Mouse (Mus musculus) MEL (cell line): ENCODE results near the gene Metrn. TPM values are rescaled to one million over a fixed set of nuclear protein-coding genes. Genes with fewer than 3 reads are reported as not detected.
A peak's percentile ranks its signal among the peaks of the same experiment; 100 is the strongest.

Experiments used
- DNase-seq: peaks from one replicate; pipeline ENCODE4 v3.0.0; 2011; ENCODE audit warnings: low read depth, low spot score
- H3K27ac ChIP-seq: 2 replicates; pipeline ENCODE4 v1.5.1; 2012; ENCODE audit warnings: low read depth, mild to moderate bottlenecking, control low read depth, low read length, moderate library complexity; ENCODE audit not compliant: control insufficient read depth
- H3K27me3 ChIP-seq, 2 experiments: fragments of 150-350 bp in 1 of 2; sonication (generic) in 1 of 2; 2 replicates each; pipeline ENCODE4 v1.6.1; 2012; ENCODE audit warnings: low read length in 2 of 2, mild to moderate bottlenecking in 2 of 2, improper control_type of control experiment in 1 of 2, moderate library complexity in 1 of 2; ENCODE audit not compliant: insufficient read depth in 2 of 2, control insufficient read depth in 1 of 2
- H3K36me3 ChIP-seq, 2 experiments: 2 replicates each; pipeline ENCODE4 v1.6.1; 2012 to 2014; ENCODE audit warnings: low read length in 2 of 2, improper control_type of control experiment in 1 of 2, inconsistent platforms in 1 of 2, mild to moderate bottlenecking in 1 of 2; ENCODE audit not compliant: insufficient read depth in 2 of 2, control insufficient read depth in 1 of 2
- H3K4me1 ChIP-seq, 2 experiments: fragments of 150-350 bp in 1 of 2; sonication (generic) in 1 of 2; 2 replicates each; pipeline ENCODE4 v1.6.1; 2012; ENCODE audit warnings: low read length in 2 of 2, improper control_type of control experiment in 1 of 2, mild to moderate bottlenecking in 1 of 2; ENCODE audit not compliant: insufficient read depth in 2 of 2, control insufficient read depth in 1 of 2
- H3K4me3 ChIP-seq, 2 experiments: fragments of 150-350 bp in 1 of 2; sonication (generic) in 1 of 2; 2 replicates each; pipeline ENCODE4 v1.5.1; 2012; ENCODE audit warnings: low read depth in 2 of 2, low read length in 2 of 2, mild to moderate bottlenecking in 2 of 2, moderate library complexity in 2 of 2, control low read depth in 1 of 2, improper control_type of control experiment in 1 of 2; ENCODE audit not compliant: control insufficient read depth in 1 of 2, insufficient read depth in 1 of 2
- H3K79me2 ChIP-seq: 2 replicates; pipeline ENCODE4 v1.6.1; 2012; ENCODE audit warnings: mild to moderate bottlenecking, low read length, moderate library complexity; ENCODE audit not compliant: control insufficient read depth, poor library complexity, insufficient read depth
- H3K9ac ChIP-seq: 2 replicates; pipeline ENCODE4 v1.6.1; 2012; ENCODE audit warnings: low read depth, mild to moderate bottlenecking, control low read depth, low read length, moderate library complexity; ENCODE audit not compliant: control insufficient read depth, poor library complexity, severe bottlenecking
- H3K9me3 ChIP-seq: fragments of 150-350 bp; sonication (generic); replicated peaks from 2 replicates; pipeline ENCODE4 v1.6.1; 2012; ENCODE audit warnings: mild to moderate bottlenecking, low read length, improper control_type of control experiment, moderate library complexity; ENCODE audit not compliant: insufficient read depth
- BHLHE40 ChIP-seq: IDR thresholded peaks from 2 replicates; pipeline ENCODE4 v1.6.1; 2012; ENCODE audit warnings: low read depth, mild to moderate bottlenecking, inconsistent platforms, low read length, improper control_type of control experiment, borderline replicate concordance
- CHD1 ChIP-seq: IDR thresholded peaks from 2 replicates; pipeline ENCODE4 v1.6.1; 2012; ENCODE audit warnings: low read depth, mild to moderate bottlenecking, inconsistent platforms, low read length, improper control_type of control experiment
- CTCF ChIP-seq, 3 experiments: IDR thresholded peaks in 2 of 3; conservative IDR thresholded peaks in 1 of 3; 2 replicates each; pipeline ENCODE4 v1.5.1; 2011 to 2012; ENCODE audit warnings: low read length in 3 of 3, low read depth in 2 of 3, mild to moderate bottlenecking in 2 of 3, improper control_type of control experiment in 1 of 3, inconsistent platforms in 1 of 3, mixed read lengths in 1 of 3, moderate library complexity in 1 of 3; ENCODE audit not compliant: control insufficient read depth in 1 of 3, insufficient read depth in 1 of 3, poor library complexity in 1 of 3, severe bottlenecking in 1 of 3
- E2F4 ChIP-seq: IDR thresholded peaks from 2 replicates; pipeline ENCODE4 v1.6.1; 2011; ENCODE audit warnings: low read depth, low read length, improper control_type of control experiment, borderline replicate concordance
- EP300 ChIP-seq, 2 experiments: IDR thresholded peaks; 2 replicates each; pipeline ENCODE4 v1.6.1; 2011; ENCODE audit warnings: improper control_type of control experiment in 2 of 2, low read length in 2 of 2, low read depth in 1 of 2, mild to moderate bottlenecking in 1 of 2
- GATA1 ChIP-seq: IDR thresholded peaks from 2 replicates; pipeline ENCODE4 v1.6.1; 2011; ENCODE audit warnings: low read depth, low read length, improper control_type of control experiment
- MAZ ChIP-seq: IDR thresholded peaks from 2 replicates; pipeline ENCODE4 v1.6.1; 2012; ENCODE audit warnings: low read depth, mild to moderate bottlenecking, inconsistent platforms, low read length, improper control_type of control experiment
- MYC ChIP-seq: IDR thresholded peaks from 2 replicates; pipeline ENCODE4 v1.6.1; 2011; ENCODE audit warnings: low read depth, mild to moderate bottlenecking, low read length, improper control_type of control experiment, moderate library complexity
- NRF1 ChIP-seq: IDR thresholded peaks from 2 replicates; pipeline ENCODE4 v1.6.1; 2014; ENCODE audit warnings: low read depth, mild to moderate bottlenecking, inconsistent platforms, low read length, improper control_type of control experiment, moderate library complexity; ENCODE audit not compliant: poor library complexity, insufficient read depth, severe bottlenecking
- POLR2A ChIP-seq, 2 experiments: IDR thresholded peaks; 2 replicates each; pipeline ENCODE4 v1.6.1; 2011 to 2012; ENCODE audit warnings: low read length in 2 of 2, mild to moderate bottlenecking in 2 of 2, control low read depth in 1 of 2, improper control_type of control experiment in 1 of 2, low read depth in 1 of 2, moderate library complexity in 1 of 2; ENCODE audit not compliant: control insufficient read depth in 1 of 2, insufficient read depth in 1 of 2, poor library complexity in 1 of 2
- POLR2AphosphoS2 ChIP-seq: IDR thresholded peaks from 2 replicates; pipeline ENCODE4 v1.6.1; 2011; ENCODE audit warnings: low read length, improper control_type of control experiment
- POLR2AphosphoS5 ChIP-seq: IDR thresholded peaks from 2 replicates; pipeline ENCODE4 v1.6.1; 2012; ENCODE audit warnings: low read depth, borderline replicate concordance, mild to moderate bottlenecking, inconsistent platforms, low read length, moderate library complexity, mixed read lengths
- SIN3A ChIP-seq: IDR thresholded peaks from 2 replicates; pipeline ENCODE4 v1.6.1; 2012; ENCODE audit warnings: low read length, improper control_type of control experiment, inconsistent platforms
- SMC3 ChIP-seq: IDR thresholded peaks from 2 replicates; pipeline ENCODE4 v1.6.1; 2011; ENCODE audit warnings: low read depth, low read length, improper control_type of control experiment
- TBP ChIP-seq: IDR thresholded peaks from 2 replicates; pipeline ENCODE4 v1.8.0; 2011; ENCODE audit warnings: low read depth, low read length, improper control_type of control experiment
- TCF12 ChIP-seq: IDR thresholded peaks from 2 replicates; pipeline ENCODE4 v1.6.1; 2014; ENCODE audit warnings: low read depth, mild to moderate bottlenecking, inconsistent platforms, low read length, improper control_type of control experiment, moderate library complexity
- USF1 ChIP-seq: IDR thresholded peaks from 2 replicates; pipeline ENCODE4 v1.6.1; 2014; ENCODE audit warnings: low read depth, mild to moderate bottlenecking, inconsistent platforms, low read length, improper control_type of control experiment, moderate library complexity
- ZMIZ1 ChIP-seq: IDR thresholded peaks from 2 replicates; pipeline ENCODE4 v1.6.1; 2012; ENCODE audit warnings: low read depth, mild to moderate bottlenecking, inconsistent platforms, low read length, improper control_type of control experiment, moderate library complexity
- polyA plus RNA-seq, 2 experiments: library from polyadenylated mRNA; stranded (reverse) in 1 of 2; unstranded in 1 of 2; fragments of >175 nt in 1 of 2; fragments of >200 nt in 1 of 2; gene quantifications; 2 replicates each; pipeline versions ENCODE4 v1.2.1 to v1.2.4; 2012; ENCODE audit warnings: low replicate concordance in 2 of 2, low read depth in 1 of 2; ENCODE audit not compliant: insufficient read length in 2 of 2, insufficient read depth in 1 of 2, missing spikeins in 1 of 2
- total RNA-seq: library from RNA; depleted of rRNA; stranded (reverse); fragments of 300-350 nt; gene quantifications from 2 replicates; pipeline ENCODE4 v1.2.3, GENCODE M21; 2012

The Metrn gene
- total and polyA plus RNA-seq, 3 experiments, result 95.7 to 116 TPM; not detected in 1

GRCm38 (mm10) chr17:25833961-25834594 lies 37.1 kb upstream of the Metrn start (continued):
- TF ChIP-seq CTCF (IDR thresholded peaks at IDR 0.05 in 2 of 3, conservative IDR thresholded peaks at IDR 0.05 in 1 of 3; ENCODE audit: control insufficient read depth in 1 of 3, insufficient read depth in 1 of 3, low read depth in 2 of 3, low read length in 3 of 3, poor library complexity in 1 of 3, severe bottlenecking in 1 of 3), result no peak
- no peak for TF ChIP-seq NRF1
- TF ChIP-seq SMC3, result no peak

GRCm38 (mm10) chr17:25833291-25833663 lies 36.3 kb upstream of the Metrn start, which contains the start of gene Stub1:
Gene Stub1, minus strand, starts transcription at chr17:25833404.
- no peaks in the 10 kb centered on the region for H3K9me3 ChIP-seq
- H3K27me3 ChIP-seq, result no peaks in the 10 kb centered on the region
- no peak for DNase-seq
- peaks cover 52% of the 10 kb centered on the region for H3K79me2 ChIP-seq
- peaks cover 0 to 13% of the 10 kb centered on the region in 2 experiments; a peak in 2 of 4 replicates for H3K36me3 ChIP-seq
- TF ChIP-seq POLR2A (IDR thresholded peaks at IDR 0.05; ENCODE audit: control insufficient read depth in 1 of 2, insufficient read depth in 1 of 2, low read depth in 1 of 2, low read length in 2 of 2, poor library complexity in 1 of 2) (no peak; a peak in 1 of 4 replicates), CHD1 (no peak), SIN3A (peak; percentile 43; the same call in 1 of the 2 replicates), E2F4 (no peak), GATA1 (no peak), POLR2AphosphoS2 (peak; percentile 75; the same call in 1 of the 2 replicates), POLR2AphosphoS5 (no peak), BHLHE40 (peak; percentile 74; the same call in 1 of the 2 replicates), MYC (0 out of 2 replicates have a peak, but pooled peaks have one; percentile 62), TBP (no peak), USF1 (peak; percentile 57), EP300 (IDR thresholded peaks at IDR 0.05; ENCODE audit: low read depth in 1 of 2, low read length in 2 of 2) (no peak), TCF12 (0 out of 2 replicates have a peak, but pooled peaks have one; percentile 1), SMC3 (no peak), MAZ (0 out of 2 replicates have a peak, but pooled peaks have one; percentile 5), ZMIZ1 (peak; percentile 21; the same call in 1 of the 2 replicates)
- TF ChIP-seq, all 39 proteins: peak for 8
- Histone ChIP-seq H3K27ac (peak within 1 kb of the TSS; percentile 82), H3K9ac (peak within 1 kb of the TSS; percentile 95), H3K4me1 (peaks cover 2 to 34% of the 10 kb centered on the region in 2 experiments; a peak in 3 of 4 replicates), H3K4me3 (peak within 1 kb of the TSS; percentile 80 to 87)
